Mouse (Mus musculus) thymus, adult 2 months (tissue): ENCODE measurements around the gene Ackr2. TPM values are rescaled to one million over a fixed set of nuclear protein-coding genes. Genes with fewer than 3 reads are reported as not detected.

Experiments
- DNase-seq: peaks from one replicate; pipeline ENCODE4 v3.0.0; 2021
- H3K27ac ChIP-seq: fragments of 200-500 bp; 2 replicates; pipeline ENCODE4 v1.5.1; 2012; ENCODE audit warnings: low read length, control low read depth; ENCODE audit not compliant: control insufficient read depth, insufficient read depth
- H3K27me3 ChIP-seq: fragments of 200-500 bp; 2 replicates; pipeline ENCODE4 v1.6.1; 2012; ENCODE audit warnings: mild to moderate bottlenecking, low read length, moderate library complexity, mixed read lengths; ENCODE audit not compliant: control insufficient read depth, insufficient read depth
- H3K36me3 ChIP-seq: fragments of 200-500 bp; 2 replicates; pipeline ENCODE4 v1.6.1; 2012; ENCODE audit warnings: mild to moderate bottlenecking, low read length, moderate library complexity; ENCODE audit not compliant: control insufficient read depth, insufficient read depth
- H3K4me1 ChIP-seq: fragments of 200-500 bp; replicated peaks from 2 replicates; pipeline ENCODE4 v1.6.1; 2012; ENCODE audit warnings: low read length; ENCODE audit not compliant: control insufficient read depth, insufficient read depth
- H3K4me3 ChIP-seq: fragments of 200-500 bp; 2 replicates; pipeline ENCODE4 v1.5.1; 2012; ENCODE audit warnings: mild to moderate bottlenecking, low read length, control low read depth, moderate library complexity; ENCODE audit not compliant: control insufficient read depth, insufficient read depth
- CTCF ChIP-seq: fragments of 200-500 bp; IDR thresholded peaks from 2 replicates; pipeline ENCODE4 v1.5.1; 2012; ENCODE audit warnings: mild to moderate bottlenecking, control low read depth, low read length, moderate library complexity, borderline replicate concordance; ENCODE audit not compliant: control insufficient read depth, poor library complexity, insufficient read depth; ENCODE audit errors: extremely low read depth
- POLR2A ChIP-seq: fragments of 200-500 bp; IDR thresholded peaks from 2 replicates; pipeline ENCODE4 v1.6.1; 2012; ENCODE audit warnings: mild to moderate bottlenecking, low read length, control low read depth, moderate library complexity; ENCODE audit not compliant: control insufficient read depth, poor library complexity, insufficient read depth; ENCODE audit errors: extremely low read depth
- WGBS: fragments of 180-500 bp; shearing (Covaris S2); methylation state at CpG from one replicate; pipeline ENCODE4 v1.1.7; 2018; 5-methylcytosine and 5-hydroxymethylcytosine counted together
- polyA plus RNA-seq: library from polyadenylated mRNA; depleted of rRNA; stranded (reverse); fragments of >200 nt; gene quantifications from 2 replicates; pipeline ENCODE4 v1.2.3, GENCODE M21; 2012

The Ackr2 gene
- polyA plus RNA-seq, 1 experiment, result 1.0 TPM

DNA sequence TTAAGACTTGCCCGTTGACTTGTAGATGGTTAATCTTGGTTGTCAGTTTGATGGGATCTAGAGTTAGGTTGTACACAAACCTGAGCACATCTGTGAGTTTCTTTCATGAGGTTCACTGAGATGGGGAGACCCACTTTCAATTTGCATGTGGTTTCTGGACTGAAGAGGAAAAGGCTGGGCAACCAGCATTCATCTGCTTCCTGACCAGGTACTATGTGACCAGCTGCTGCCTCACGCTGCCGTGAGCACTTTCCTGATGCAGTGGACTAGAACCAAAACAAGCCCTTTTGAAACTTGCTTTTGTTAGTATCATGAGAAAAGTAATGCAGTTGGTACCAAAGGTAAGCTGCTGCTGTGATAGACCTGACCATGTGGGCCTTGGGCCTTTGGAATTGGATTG lies 44.9 kb downstream of the Ackr2 start:
- Histone ChIP-seq H3K4me3 (no peak overlapping the region), H3K36me3 (no peaks in the 10 kb centered on the region), H3K4me1 (peaks cover 4% of the 10 kb centered on the region), H3K27me3 (no peaks in the 10 kb centered on the region), H3K27ac (no peak overlapping the region)
- WGBS, result 15% methylated on average over 3 of the region's 3 CpGs
- TF ChIP-seq CTCF (no peak), POLR2A (no peak)
- DNase-seq, result no peak

GRCm38 (mm10) chr9:121943628-121944027 lies 45.5 kb downstream of the Ackr2 start:
- no peaks in the 10 kb centered on the region for H3K36me3 ChIP-seq
- WGBS, result 80% methylated on average over 3 of the region's 3 CpGs
- no peak for DNase-seq
- H3K4me1 ChIP-seq, result no peaks in the 10 kb centered on the region
- H3K27ac ChIP-seq, result no peak overlapping the region
- H3K27me3 ChIP-seq, result no peaks in the 10 kb centered on the region
- TF ChIP-seq CTCF, result no peak
- TF ChIP-seq POLR2A, result no peak
- H3K4me3 ChIP-seq, result no peak overlapping the region

DNA sequence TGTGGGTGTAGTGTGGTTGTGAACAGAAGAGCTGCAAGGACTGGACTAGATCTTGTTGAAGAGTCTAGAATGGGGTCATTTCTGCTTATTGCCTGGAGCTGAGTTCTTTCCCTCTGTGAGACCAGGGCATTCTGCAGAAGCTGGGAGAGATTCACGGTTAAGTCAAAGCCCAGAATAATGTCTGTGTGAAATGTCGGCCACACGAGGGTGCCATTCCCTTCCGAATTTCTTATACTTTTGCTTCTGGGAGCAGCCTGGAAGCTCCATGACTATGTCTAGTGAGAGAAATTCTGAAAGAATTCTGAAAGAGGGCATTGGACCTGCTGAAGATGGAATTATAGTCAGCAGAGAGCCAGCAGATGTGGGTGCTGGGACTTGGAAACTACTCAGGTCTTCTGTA lies 49.6 kb downstream of the Ackr2 start:
- no peak for TF ChIP-seq CTCF
- no peak for TF ChIP-seq POLR2A
- 10% methylated on average over 4 of the region's 4 CpGs for WGBS
- Histone ChIP-seq H3K4me3 (no peak overlapping the region), H3K4me1 (peaks cover 3% of the 10 kb centered on the region; the same call in 1 of the 2 replicates), H3K27me3 (no peaks in the 10 kb centered on the region), H3K27ac (no peak overlapping the region), H3K36me3 (no peaks in the 10 kb centered on the region)
- peak; percentile 19 for DNase-seq

DNA sequence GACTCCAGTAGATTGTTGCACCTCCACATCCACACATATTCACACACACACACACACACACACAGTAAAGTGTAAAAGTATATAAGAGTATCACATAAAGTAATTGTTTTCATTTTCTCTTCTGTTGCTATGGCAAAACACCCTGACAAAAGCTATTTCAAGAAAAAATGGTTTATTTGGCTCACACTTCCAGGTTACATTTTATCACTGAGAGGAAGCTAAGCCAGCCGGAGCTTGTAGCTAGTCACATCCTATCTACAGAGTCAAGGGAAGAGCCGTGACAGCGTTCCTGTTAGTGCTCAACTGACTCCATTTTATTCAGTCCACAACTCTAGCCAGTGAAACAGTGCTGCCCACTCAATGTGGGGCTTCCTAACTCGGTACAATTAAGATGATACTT lies 50.3 kb downstream of the Ackr2 start:
- TF ChIP-seq CTCF (no peak), POLR2A (no peak)
- DNase-seq, result no peak
- Histone ChIP-seq H3K27ac (no peak overlapping the region), H3K4me1 (peaks cover 3% of the 10 kb centered on the region; the same call in 1 of the 2 replicates), H3K36me3 (no peaks in the 10 kb centered on the region), H3K27me3 (no peaks in the 10 kb centered on the region), H3K4me3 (no peak overlapping the region)
- WGBS, result 89% methylated on average over 4 of the region's 4 CpGs

- H3K27ac ChIP-seq, result no peak within 1 kb of the TSS
- H3K4me3 ChIP-seq, result no peak within 1 kb of the TSS
- DNase-seq, result no peak
Measured at GRCm38 (mm10) chr9:121950418-121951113, 52.4 kb downstream of the Ackr2 start, which contains the start of gene Fam198a. Gene Fam198a (plus strand): TSS chr9:121950988.

GRCm38 (mm10) chr9:121951114-121951423 lies 52.9 kb downstream of the Ackr2 start:
- peaks cover 3% of the 10 kb centered on the region; the same call in 1 of the 2 replicates for H3K4me1 ChIP-seq
- no peak for DNase-seq
- no peaks in the 10 kb centered on the region for H3K27me3 ChIP-seq
- no peaks in the 10 kb centered on the region for H3K36me3 ChIP-seq
- no peak overlapping the region for H3K4me3 ChIP-seq
- TF ChIP-seq CTCF (no peak), POLR2A (no peak)
- H3K27ac ChIP-seq, result no peak overlapping the region
- 46% methylated on average over 4 of the region's 4 CpGs for WGBS

More at GRCm38 (mm10) chr9:121950418-121951113, 52.4 kb downstream of the Ackr2 start, which contains the start of gene Fam198a:
- 35% methylated on average over 14 of the region's 14 CpGs for whole genome bisulfite sequencing
- no peak for TF ChIP-seq CTCF
- TF ChIP-seq POLR2A, result no peak
- H3K27me3 ChIP-seq, result no peaks in the 10 kb centered on the region
- H3K36me3 ChIP-seq, result no peaks in the 10 kb centered on the region
- H3K4me1 ChIP-seq, result peaks cover 3% of the 10 kb centered on the region; the same call in 1 of the 2 replicates
